Mouse (Mus musculus) liver (tissue): ENCODE data around the gene Pam16.

Experiments
- DNase-seq: peaks from one replicate; pipeline ENCODE4 v3.0.0-alpha.2; 2020; ENCODE audit warnings: mixed read lengths

Pam16 gene

DNA sequence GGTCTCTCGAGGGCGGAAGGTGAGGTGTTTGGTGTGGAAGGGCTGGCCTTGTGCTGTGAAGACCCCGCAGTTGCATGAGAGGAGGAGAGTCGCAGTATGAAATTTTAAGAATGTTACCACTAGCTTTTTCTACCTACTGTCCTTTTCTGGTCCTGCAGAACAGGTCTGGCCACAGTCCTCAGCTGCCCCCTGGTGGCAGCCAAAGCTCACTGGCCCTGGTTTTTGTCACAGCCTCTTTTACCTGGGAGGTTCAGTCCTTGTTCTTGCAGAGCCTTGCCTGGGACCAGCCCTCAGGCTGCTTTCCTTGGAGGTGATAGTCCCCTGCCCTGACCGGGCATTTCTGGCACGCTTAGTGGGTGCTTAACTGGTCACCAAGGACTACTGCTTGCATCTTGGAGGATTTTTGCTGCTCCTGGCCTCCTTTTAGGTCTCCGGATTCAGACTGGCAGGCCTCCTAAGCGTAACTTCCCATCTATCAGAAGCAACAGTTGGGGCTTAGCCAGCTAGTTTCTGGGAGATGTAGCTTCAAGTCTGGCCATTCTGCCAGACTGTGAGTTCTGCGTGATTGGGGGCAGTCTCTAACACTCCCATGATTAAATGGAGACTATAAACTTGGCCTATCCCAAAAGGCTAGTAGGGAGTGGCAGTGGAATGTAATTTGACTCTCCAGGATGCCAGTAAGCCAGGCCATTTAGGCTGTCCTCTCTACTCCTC is 16.8 kb downstream of the Pam16 start:
- DNase-seq = peak; percentile 82

DNA sequence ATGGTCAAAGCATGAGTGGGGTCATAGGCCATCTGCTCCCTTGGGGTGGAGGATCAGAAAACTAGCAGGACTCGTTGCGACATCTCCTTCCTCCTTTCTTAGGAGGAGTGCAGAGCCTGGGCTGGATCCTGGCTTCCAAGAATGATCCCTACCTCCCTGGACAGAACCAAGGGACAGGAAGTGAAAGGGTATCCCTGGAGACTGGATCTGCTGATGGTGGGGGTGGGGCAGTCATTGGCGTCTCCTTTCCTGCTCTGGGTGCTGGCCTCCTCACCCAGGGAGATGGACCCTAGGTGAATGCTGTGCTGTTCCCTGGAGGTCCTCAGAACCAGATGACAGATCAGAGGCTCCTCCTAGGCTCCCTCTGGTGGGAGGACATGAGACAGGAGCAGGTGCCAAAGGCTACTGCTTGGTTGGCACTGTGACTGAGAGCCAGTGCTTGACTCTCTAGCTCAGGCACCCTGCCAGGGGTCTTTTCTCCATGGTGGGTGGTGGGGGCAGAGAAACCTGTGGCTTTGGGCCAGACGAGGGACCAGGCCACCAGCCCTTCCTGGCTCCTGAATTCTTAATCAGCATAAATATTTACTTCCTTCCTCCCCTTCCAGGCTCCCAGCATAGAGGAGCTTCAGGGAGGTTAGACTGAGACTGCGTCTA is 18.2 kb downstream of the Pam16 start:
- DNase-seq = peak; percentile 52

DNA sequence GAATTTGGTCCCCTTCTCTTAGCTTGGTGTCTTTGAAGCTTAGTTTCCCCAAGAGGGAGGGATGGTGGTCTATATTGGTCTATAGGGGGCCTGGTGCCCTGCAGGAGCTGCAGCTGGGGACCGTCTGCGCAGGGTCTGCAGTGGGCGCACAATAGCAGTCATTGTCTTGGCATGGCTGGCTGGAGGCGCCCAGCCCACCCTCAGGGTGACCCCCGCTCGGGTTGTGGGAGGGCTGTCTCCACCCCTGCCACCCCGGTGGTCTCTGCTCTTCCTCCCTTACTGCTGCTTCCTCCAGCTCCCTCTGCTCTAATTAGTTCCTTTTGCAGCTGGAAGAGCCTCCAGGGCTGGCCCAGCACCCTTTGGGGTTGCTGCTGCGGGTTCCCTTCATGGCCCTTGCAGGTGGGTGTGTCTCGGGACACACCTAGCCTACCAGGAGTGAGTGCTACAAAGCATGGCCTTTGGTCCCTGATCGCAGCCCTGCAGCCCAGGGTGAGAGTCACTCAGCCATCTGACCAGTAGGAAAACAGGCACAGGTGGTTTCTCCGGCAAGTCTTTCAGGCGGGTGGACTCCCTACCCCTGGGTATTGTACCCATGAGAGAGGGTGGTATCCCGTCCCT is 19.2 kb downstream of the Pam16 start:
- DNase-seq = no peak

DNA sequence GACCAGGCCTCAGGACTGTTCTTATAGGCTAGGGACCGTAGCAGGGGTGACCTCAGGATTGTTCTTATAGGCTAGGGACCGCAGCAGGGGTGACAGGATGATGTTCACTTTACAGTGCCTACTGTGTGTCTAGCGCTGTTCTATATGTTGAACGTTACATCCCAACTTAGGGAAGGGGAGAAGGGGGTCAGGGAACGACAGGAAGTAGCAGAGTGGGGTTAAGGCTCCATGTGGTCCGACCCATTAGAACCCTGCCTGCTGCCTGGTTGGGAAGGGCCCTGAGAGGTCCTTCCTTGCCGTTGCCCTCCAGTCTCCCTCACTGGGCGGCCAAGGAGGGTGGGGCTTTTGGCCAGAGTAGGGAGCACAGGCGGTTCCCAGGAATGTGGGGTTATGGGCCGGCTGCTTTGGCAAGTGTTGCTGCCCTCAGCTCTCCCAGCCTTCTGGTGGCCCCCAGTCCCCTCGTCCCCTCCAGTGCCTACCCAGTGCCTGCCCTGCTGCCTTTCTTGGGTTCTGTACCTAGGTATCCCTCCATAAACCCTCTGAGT is 20.4 kb downstream of the Pam16 start:
- no peak for DNase-seq

DNA sequence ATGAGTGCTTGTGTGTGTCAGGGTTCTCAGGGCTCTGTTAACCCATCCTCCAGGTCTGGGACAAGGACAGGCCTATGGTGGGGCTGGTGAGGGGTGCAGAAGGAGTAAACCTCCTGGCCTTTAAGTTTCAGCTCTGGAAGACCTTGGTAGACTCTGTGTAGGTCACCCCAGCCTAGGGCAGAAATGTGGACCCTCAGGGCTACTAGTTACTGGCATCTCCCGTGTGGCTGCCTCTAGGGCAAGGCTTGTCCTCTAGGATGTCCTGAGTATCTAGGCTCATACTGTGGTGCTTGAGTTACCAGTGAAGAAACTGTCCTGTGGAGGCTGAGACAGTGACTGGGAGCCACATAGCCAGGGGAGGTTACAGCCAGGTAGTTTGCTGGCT is 21.3 kb downstream of the Pam16 start:
- no peak for DNase-seq

DNA sequence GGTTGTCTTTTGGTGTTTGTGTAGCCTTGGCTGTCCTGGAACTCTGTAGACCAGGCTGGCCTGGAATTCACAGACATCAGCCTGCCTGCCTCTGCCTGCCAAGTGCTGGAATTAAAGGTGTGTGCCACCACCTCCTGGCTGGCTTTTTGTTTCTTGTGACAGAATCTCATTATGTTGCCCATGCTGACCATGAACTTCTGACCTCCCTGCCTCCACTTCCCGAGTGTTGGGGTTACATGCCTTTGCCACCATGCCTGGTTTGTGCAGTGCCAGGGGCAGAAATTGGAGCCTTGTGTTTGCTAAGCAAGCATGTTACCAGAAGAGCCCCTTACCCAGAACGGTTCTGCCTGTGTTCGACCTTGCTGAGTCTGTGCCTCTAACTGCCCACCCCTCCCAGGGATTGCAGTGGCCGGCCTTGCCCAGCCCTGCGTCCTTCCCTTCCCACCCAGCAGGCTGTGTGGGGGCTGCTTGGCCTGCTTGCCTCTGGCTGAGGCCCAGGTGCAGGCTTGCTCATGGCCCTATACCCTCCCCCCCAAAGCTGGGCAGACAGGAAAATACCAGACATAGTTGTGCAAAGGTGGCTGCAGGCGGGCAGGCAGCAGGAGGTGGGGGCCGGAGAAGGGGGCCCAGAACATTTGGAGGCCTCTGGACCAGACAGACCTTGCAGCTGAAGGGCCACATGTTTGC is 21.9 kb downstream of the Pam16 start:
- DNase-seq = no peak

DNA sequence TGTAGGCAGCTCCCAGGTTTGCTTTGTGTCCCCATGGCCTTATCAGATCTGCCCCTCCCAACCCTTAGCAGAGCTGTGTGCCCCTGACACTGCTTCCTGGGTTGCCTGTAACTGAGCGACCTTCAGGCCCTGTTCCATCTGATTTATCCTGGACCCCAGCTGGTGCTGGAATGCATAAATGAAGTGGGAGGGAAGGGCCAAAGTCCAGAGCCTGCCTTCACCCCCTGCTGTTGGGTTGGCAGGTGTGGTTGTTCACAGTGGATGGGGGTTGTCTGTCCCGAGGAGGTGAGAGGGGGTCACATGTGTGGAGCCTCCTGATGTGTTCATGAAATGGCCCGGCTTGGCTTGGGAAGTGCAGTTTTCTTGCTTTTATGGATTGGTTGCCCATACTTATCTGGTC is 22.6 kb downstream of the Pam16 start:
- DNase-seq = no peak

DNA sequence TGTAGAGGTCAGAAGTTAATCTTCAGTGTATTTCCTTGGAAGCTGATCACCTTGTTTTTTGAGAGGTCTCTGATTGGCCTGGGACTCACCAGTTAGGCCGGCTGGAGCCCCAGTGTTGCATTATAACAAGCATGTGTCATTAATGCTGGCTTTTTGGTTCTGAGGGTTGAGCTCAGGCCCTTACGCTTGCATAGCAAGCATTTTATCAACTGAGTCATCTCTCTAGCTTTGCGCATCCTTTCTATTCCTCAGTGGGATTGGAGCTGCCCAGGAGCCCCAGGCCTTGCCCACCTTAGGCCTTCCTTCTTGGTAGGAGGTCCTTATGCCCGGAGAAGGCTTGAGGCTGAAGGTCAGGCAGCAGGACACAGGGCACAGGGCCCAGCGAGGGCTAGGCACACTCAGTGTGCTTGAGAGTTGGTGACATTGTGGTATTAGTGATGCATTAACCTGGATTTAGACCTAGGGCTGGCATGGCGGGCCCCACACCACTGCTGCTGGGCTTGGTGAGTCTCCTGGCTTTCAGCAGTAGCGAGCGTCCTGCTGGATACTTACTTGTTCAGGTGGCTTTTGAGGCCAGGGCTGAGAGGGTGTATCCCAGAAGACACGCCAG is 24.0 kb downstream of the Pam16 start:
- DNase-seq = no peak

DNA sequence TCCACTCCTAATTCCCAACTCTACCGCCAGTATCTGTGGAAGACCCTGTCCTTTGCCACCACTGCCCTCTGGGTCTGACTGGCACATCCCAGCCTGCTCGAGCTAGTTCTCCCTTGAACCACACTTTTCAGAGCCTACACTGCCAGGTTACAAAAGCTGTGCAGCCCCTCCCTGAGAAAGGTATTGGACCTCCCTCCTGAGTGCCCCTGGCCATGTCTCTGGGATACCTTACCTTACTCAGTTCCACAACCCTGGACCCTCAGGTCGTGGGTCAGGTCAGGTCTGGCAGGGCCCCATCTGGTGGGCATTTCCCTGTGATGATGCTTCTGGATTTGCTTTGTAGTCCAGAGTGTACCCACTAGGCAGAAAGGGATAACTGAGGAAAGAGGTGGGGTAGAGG is 25.2 kb downstream of the Pam16 start:
- DNase-seq = no peak

DNA sequence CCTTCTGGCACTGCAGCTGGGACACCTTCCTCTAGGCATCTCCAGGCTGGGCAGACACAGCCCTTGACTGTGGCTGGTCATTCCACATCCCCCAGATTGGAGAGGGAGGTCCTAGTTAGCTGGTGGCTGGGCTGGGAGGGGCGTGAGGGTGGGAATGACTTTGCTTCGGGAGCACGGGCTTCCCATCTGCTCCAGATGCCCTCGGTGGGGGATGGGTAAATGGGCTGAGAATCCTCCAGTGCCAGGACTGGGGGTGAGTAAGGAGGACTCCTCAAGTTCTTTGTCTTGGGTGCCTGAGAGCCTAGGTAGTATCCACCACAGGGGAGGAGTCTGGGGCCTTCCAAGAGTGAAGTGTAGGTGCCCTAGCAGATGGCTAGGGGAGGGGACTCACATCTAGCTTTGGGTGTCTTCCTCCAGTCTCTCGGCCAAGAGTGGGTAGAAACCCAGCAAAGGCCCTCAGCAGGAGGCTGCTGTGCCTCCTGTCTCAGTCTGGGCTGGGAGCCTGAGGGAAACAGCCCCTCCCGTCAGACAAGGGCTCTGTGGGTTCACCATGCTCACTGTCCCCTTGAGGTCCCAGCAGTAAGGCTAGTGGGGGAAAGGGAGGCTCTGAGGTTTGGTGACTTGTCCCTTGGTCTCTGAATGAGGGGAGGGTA is 25.8 kb downstream of the Pam16 start:
- DNase-seq = no peak

DNA sequence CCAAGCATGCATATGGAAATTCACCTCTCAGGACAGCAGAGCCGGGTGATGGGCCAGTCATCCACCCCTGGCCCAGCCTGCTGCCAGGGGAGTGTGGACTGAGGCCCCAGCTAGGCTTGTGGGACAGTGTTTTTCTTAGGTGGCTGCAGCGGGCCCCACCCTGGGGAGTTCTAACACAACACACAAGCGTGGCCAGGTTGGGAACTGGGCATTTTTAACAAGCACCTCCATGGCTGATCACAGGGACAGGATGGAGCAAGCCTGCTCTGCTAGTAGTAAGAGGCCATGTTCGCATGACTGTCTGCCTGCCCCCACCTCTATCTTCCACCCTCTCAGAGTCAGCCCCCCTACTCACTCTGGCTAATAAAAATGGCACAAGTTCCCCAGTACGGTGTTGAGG is 26.7 kb downstream of the Pam16 start:
- no peak for DNase-seq

DNA sequence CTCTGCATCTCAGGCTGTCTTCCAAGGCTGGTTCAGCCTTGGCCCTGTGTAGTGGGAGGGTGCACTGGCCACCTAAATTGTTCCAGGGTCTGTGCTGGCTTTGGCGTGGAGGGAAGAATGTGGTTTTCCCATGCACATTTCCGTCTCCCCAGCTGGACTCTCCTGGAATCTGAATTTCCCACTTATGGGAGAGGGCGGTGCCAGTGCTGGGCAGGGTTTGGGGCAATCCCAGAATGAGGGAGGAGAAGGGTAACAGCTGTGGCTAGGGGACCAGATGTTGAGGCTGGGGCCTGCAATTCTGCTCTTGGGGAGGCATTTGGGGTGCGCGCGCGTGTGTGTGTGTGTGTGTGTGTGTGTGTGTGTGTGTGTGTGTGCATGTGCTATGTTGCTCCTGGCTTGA is 27.5 kb downstream of the Pam16 start:
- no peak for DNase-seq

DNA sequence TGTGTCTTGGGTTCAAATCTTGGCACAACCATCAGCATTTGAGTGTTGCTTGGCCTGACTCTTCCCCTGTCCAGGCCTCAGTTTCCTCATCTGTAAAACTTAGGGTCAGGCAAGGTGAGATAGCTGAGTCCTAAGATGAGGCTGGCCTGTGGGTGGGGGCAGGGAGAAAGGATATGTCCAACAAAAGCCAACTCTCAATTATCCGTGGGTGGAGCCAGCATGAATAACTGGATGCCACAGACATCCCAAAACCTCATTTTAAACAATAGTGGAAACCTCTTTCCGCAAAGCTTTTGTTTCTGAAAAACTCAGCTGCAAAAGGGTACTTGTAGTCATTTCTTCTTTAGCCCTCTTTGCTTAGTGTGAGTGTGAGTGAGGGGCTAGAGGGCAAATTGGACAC is 28.0 kb downstream of the Pam16 start:
- no peak for DNase-seq

DNA sequence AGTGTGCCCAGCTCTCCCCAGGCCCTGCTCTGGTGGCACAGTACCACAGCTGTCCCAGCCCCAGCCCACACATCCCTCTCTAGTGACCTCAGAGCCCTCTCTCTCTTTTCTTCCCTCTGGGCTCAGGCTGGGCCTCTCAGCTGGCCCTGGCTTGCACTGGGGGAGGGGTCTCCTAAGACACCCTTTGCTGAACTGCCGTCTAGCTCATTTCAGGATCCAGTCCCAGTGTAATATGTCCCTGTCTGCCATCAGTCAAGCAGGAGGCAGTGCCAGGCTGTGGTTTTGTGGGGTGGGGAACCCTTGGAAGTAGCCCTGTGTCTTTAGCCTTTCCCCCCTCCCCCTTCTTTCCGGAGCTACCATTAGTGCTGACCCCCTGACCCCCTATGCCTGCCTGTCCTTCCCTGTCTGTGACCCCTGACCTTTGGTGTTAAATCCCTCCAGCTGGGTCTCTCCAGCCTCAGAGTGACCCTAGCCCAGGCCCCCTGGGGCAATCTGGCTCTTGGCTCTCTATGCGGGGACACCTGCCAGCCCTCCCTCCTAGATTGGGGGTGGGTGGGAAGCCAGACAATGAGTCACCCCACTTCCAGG is 28.6 kb downstream of the Pam16 start:
- DNase-seq = no peak

DNA sequence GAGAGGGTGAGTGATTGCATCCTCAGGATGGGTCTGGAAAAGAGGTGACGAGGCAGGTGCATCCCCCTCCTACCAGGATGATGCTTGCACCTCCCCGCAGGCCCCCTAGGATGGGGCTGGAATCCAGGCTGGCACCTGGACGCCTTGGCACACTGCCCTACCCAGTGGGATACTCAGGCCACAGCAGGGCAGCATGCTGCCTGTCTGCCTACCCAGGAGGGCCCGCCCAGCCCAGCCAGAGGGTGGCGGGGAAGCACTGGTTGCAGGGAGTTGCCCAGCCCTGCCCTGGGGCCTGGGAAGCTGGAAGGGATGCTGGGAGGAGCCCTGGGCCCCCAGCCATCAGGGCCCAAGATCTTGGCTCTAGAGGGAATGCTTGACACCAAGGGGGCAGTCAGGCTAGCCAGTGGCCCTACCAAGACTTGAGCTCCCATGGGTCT is 29.2 kb downstream of the Pam16 start:
- no peak for DNase-seq

DNA sequence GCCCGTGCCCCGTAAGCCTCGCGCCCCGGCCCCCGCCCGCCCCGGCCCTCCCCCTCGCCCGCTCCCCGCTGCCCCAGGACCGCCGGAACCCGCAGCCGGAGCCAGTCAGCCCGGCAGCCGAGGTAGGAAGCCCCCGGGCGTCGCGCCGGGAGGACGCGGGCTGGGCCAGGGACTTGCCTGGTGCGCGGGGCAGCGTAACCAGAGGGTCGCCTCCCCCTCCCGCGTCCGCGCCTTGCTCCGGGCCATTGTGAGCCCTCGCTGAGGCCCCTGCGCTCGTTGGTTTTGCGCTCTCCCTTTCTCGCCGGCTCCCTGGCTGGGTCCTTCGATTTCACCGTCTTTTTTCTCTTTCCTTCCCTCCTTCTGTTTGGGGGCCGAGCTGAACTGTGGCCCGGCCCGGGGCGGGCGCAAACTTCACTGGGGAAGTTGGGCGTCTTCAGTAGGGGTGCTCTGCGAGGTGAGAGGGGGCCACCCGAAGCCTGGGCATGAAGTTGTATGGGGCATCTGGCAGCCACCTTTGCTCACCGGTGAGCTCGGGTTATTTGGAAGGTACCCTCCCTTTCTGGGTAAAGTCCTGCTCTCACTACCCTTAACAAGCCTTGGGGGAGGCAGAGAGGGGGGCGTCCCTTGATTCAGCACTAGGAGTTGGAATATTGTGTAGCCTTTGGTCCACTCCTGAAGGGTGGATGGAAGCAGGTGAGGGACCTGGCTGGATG is 29.8 kb downstream of the Pam16 start:
- DNase-seq = no peak

DNA sequence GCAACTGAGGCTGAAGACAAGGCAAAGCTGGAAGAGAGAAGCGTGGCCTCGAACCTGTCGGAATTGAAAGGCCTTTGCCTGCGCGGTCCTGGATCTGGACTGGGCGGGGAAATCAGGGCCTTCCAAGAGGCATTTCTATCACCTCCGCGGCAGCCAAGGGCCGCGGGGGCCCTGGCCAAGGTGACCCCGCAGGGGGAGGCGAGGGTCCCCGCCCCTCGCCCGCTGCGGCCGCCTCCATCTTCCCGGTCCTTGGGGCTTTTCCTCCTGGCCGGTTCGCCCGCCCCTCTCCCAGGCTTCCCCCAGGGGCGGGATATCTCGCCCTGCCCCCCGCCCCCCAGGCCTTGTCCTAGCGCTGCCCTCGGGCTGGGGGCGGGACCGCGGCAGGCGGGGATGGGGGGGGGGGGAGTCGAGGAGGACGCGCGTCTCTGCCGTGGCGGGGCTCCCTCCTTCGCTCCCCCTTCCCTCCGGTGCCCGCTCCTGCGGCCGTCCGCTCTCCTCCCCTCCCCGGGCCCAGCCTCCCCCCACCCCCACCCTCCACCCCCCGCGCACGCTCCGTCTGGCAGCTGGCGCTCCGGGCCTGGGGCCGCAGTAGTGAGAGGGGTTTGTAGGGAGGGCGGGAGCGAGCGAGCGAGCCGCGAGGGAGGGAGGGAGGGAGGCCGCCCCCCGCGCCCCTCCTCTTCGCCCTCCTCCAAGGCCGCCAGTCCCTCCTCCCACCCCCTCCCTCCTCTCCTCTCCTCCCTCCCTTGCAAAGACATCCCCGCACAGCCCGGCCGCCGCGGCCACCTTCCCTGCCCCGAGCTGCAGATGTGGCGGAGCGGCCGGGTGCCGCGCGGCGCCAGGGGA is 30.6 kb downstream of the Pam16 start, which contains the start of gene Glis2:
Glis2 (plus strand) TSS at position 743 of the 843 bp plus-strand sequence.
- DNase-seq = peak; percentile 79

DNA sequence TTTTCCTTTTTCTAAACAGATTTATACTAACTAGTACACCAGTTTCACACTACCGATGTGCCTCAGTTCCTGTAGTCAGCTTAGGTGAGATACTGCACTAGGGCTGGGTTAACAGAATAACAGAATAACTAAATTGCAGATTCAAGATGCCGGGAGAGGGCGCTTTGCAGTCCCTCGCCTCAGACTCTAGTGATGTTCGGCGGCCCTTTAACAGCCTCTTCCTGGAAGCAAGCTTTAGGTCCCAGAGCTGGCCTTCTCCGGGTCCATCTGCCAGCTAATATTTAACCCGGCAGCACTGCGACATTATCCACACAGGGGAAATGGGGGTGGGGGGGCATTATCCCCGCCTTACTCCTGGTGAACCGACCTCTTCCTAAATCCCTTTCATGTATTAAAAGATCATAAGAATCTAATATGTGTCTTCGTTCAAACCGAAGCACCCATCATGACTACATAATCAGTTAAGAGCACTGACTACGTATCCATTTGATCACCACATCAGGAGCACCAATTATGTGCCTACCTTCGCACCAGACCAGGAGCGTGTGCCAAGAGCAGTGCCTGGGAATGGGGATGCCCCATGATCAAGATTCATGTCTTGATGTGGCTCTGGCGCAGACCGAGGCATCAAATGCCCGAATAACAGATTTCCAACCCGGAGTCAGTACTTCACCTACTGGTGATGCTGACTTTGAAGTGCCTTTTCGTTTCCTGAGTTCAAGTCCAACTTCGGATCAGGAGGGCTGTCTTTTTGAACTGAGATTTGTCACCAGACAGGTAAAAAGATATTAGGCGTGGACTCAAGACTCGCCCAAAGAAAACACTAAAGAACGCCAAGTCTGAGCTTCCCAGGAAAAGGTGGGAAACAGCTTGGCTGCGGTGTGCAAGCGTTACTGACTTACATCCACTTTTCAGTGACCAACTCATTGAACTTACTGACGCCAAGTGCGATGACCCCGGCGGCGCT is 31.6 kb downstream of the Pam16 start:
- peak; percentile 63 for DNase-seq

DNA sequence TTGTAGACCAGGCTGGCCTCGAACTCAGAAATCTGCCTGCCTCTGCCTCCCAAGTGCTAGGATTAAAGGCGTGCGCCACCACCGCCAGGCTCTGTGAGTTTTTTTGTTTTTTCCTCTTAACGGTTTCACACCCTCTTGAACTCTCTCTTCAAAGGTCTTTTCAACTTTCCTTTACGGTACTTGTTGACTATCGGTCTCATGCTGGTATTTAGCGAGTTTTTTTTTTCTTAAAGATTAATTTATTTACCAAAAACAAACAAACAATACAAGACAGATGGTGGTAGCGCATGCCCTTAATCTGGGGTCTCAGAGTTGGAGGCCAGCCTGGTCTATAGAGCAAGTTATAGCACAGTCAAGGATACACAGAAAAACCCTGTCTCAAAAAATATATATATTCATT is 34.6 kb downstream of the Pam16 start:
- no peak for DNase-seq
